Mouse (Mus musculus) MEL (cell line): Measurements from ENCODE around the gene Pgpep1. TPM values are rescaled to one million over a fixed set of nuclear protein-coding genes. Genes with fewer than 3 reads are reported as not detected.
A peak's percentile ranks its signal among the peaks of the same experiment; 100 is the strongest.

Experiments used
- DNase-seq: peaks from one replicate; pipeline ENCODE4 v3.0.0; 2011; ENCODE audit warnings: low read depth, low spot score
- H3K27ac ChIP-seq: 2 replicates; pipeline ENCODE4 v1.5.1; 2012; ENCODE audit warnings: low read depth, mild to moderate bottlenecking, control low read depth, low read length, moderate library complexity; ENCODE audit not compliant: control insufficient read depth
- H3K27me3 ChIP-seq, 2 experiments: fragments of 150-350 bp in 1 of 2; sonication (generic) in 1 of 2; 2 replicates each; pipeline ENCODE4 v1.6.1; 2012; ENCODE audit warnings: low read length in 2 of 2, mild to moderate bottlenecking in 2 of 2, improper control_type of control experiment in 1 of 2, moderate library complexity in 1 of 2; ENCODE audit not compliant: insufficient read depth in 2 of 2, control insufficient read depth in 1 of 2
- H3K36me3 ChIP-seq, 2 experiments: 2 replicates each; pipeline ENCODE4 v1.6.1; 2012 to 2014; ENCODE audit warnings: low read length in 2 of 2, improper control_type of control experiment in 1 of 2, inconsistent platforms in 1 of 2, mild to moderate bottlenecking in 1 of 2; ENCODE audit not compliant: insufficient read depth in 2 of 2, control insufficient read depth in 1 of 2
- H3K4me1 ChIP-seq, 2 experiments: fragments of 150-350 bp in 1 of 2; sonication (generic) in 1 of 2; 2 replicates each; pipeline ENCODE4 v1.6.1; 2012; ENCODE audit warnings: low read length in 2 of 2, improper control_type of control experiment in 1 of 2, mild to moderate bottlenecking in 1 of 2; ENCODE audit not compliant: insufficient read depth in 2 of 2, control insufficient read depth in 1 of 2
- H3K4me3 ChIP-seq, 2 experiments: fragments of 150-350 bp in 1 of 2; sonication (generic) in 1 of 2; 2 replicates each; pipeline ENCODE4 v1.5.1; 2012; ENCODE audit warnings: low read depth in 2 of 2, low read length in 2 of 2, mild to moderate bottlenecking in 2 of 2, moderate library complexity in 2 of 2, control low read depth in 1 of 2, improper control_type of control experiment in 1 of 2; ENCODE audit not compliant: control insufficient read depth in 1 of 2, insufficient read depth in 1 of 2
- H3K79me2 ChIP-seq: 2 replicates; pipeline ENCODE4 v1.6.1; 2012; ENCODE audit warnings: mild to moderate bottlenecking, low read length, moderate library complexity; ENCODE audit not compliant: control insufficient read depth, poor library complexity, insufficient read depth
- H3K9ac ChIP-seq: 2 replicates; pipeline ENCODE4 v1.6.1; 2012; ENCODE audit warnings: low read depth, mild to moderate bottlenecking, control low read depth, low read length, moderate library complexity; ENCODE audit not compliant: control insufficient read depth, poor library complexity, severe bottlenecking
- H3K9me3 ChIP-seq: fragments of 150-350 bp; sonication (generic); replicated peaks from 2 replicates; pipeline ENCODE4 v1.6.1; 2012; ENCODE audit warnings: mild to moderate bottlenecking, low read length, improper control_type of control experiment, moderate library complexity; ENCODE audit not compliant: insufficient read depth
- BHLHE40 ChIP-seq: IDR thresholded peaks from 2 replicates; pipeline ENCODE4 v1.6.1; 2012; ENCODE audit warnings: low read depth, mild to moderate bottlenecking, inconsistent platforms, low read length, improper control_type of control experiment, borderline replicate concordance
- CHD1 ChIP-seq: IDR thresholded peaks from 2 replicates; pipeline ENCODE4 v1.6.1; 2012; ENCODE audit warnings: low read depth, mild to moderate bottlenecking, inconsistent platforms, low read length, improper control_type of control experiment
- CHD2 ChIP-seq: IDR thresholded peaks from 2 replicates; pipeline ENCODE4 v1.6.1; 2011; ENCODE audit warnings: low read length, improper control_type of control experiment
- E2F4 ChIP-seq: IDR thresholded peaks from 2 replicates; pipeline ENCODE4 v1.6.1; 2011; ENCODE audit warnings: low read depth, low read length, improper control_type of control experiment, borderline replicate concordance
- EP300 ChIP-seq, 2 experiments: IDR thresholded peaks; 2 replicates each; pipeline ENCODE4 v1.6.1; 2011; ENCODE audit warnings: improper control_type of control experiment in 2 of 2, low read length in 2 of 2, low read depth in 1 of 2, mild to moderate bottlenecking in 1 of 2
- ETS1 ChIP-seq: IDR thresholded peaks from 2 replicates; pipeline ENCODE4 v1.6.1; 2012; ENCODE audit warnings: low read depth, mild to moderate bottlenecking, inconsistent platforms, low read length, improper control_type of control experiment, moderate library complexity
- GATA1 ChIP-seq: IDR thresholded peaks from 2 replicates; pipeline ENCODE4 v1.6.1; 2011; ENCODE audit warnings: low read depth, low read length, improper control_type of control experiment
- HCFC1 ChIP-seq: IDR thresholded peaks from 2 replicates; pipeline ENCODE4 v1.6.1; 2012; ENCODE audit warnings: low read depth, mild to moderate bottlenecking, inconsistent platforms, low read length, improper control_type of control experiment, moderate library complexity
- KAT2A ChIP-seq: conservative IDR thresholded peaks from 2 replicates; pipeline ENCODE4 v1.6.1; 2012; ENCODE audit warnings: low read depth, low read length, improper control_type of control experiment, inconsistent platforms
- MAX ChIP-seq: IDR thresholded peaks from 2 replicates; pipeline ENCODE4 v1.6.1; 2011; ENCODE audit warnings: low read length, improper control_type of control experiment
- MAZ ChIP-seq: IDR thresholded peaks from 2 replicates; pipeline ENCODE4 v1.6.1; 2012; ENCODE audit warnings: low read depth, mild to moderate bottlenecking, inconsistent platforms, low read length, improper control_type of control experiment
- MEF2A ChIP-seq: IDR thresholded peaks from 2 replicates; pipeline ENCODE4 v1.6.1; 2014; ENCODE audit warnings: low read depth, mild to moderate bottlenecking, inconsistent platforms, low read length, improper control_type of control experiment; ENCODE audit not compliant: poor library complexity, insufficient replicate concordance, severe bottlenecking; ENCODE audit errors: extremely low read depth
- MXI1 ChIP-seq: IDR thresholded peaks from 2 replicates; pipeline ENCODE4 v1.6.1; 2011; ENCODE audit warnings: mild to moderate bottlenecking, low read depth, low read length, improper control_type of control experiment
- MYC ChIP-seq: IDR thresholded peaks from 2 replicates; pipeline ENCODE4 v1.6.1; 2011; ENCODE audit warnings: low read depth, mild to moderate bottlenecking, low read length, improper control_type of control experiment, moderate library complexity
- NELFE ChIP-seq: IDR thresholded peaks from 2 replicates; pipeline ENCODE4 v1.6.1; 2011; ENCODE audit warnings: low read depth, low read length, improper control_type of control experiment
- POLR2AphosphoS2 ChIP-seq: IDR thresholded peaks from 2 replicates; pipeline ENCODE4 v1.6.1; 2011; ENCODE audit warnings: low read length, improper control_type of control experiment
- RCOR1 ChIP-seq: IDR thresholded peaks from 2 replicates; pipeline ENCODE4 v1.6.1; 2012; ENCODE audit warnings: low read depth, mild to moderate bottlenecking, inconsistent platforms, low read length, improper control_type of control experiment
- SIN3A ChIP-seq: IDR thresholded peaks from 2 replicates; pipeline ENCODE4 v1.6.1; 2012; ENCODE audit warnings: low read length, improper control_type of control experiment, inconsistent platforms
- SMC3 ChIP-seq: IDR thresholded peaks from 2 replicates; pipeline ENCODE4 v1.6.1; 2011; ENCODE audit warnings: low read depth, low read length, improper control_type of control experiment
- TAL1 ChIP-seq: IDR thresholded peaks from 2 replicates; pipeline ENCODE4 v1.6.1; 2012; ENCODE audit warnings: mild to moderate bottlenecking, inconsistent platforms, low read length, moderate library complexity, mixed read lengths
- TBP ChIP-seq: IDR thresholded peaks from 2 replicates; pipeline ENCODE4 v1.8.0; 2011; ENCODE audit warnings: low read depth, low read length, improper control_type of control experiment
- TCF12 ChIP-seq: IDR thresholded peaks from 2 replicates; pipeline ENCODE4 v1.6.1; 2014; ENCODE audit warnings: low read depth, mild to moderate bottlenecking, inconsistent platforms, low read length, improper control_type of control experiment, moderate library complexity
- UBTF ChIP-seq: IDR thresholded peaks from 2 replicates; pipeline ENCODE4 v1.6.1; 2012; ENCODE audit warnings: low read depth, mild to moderate bottlenecking, inconsistent platforms, low read length, improper control_type of control experiment, moderate library complexity, borderline replicate concordance; ENCODE audit not compliant: insufficient read depth
- ZC3H11A ChIP-seq: IDR thresholded peaks from 2 replicates; pipeline ENCODE4 v1.6.1; 2012; ENCODE audit warnings: low read depth, mild to moderate bottlenecking, inconsistent platforms, low read length, improper control_type of control experiment
- ZKSCAN1 ChIP-seq: IDR thresholded peaks from 2 replicates; pipeline ENCODE4 v1.6.1; 2012; ENCODE audit warnings: low read depth, mild to moderate bottlenecking, inconsistent platforms, low read length, improper control_type of control experiment, moderate library complexity
- ZMIZ1 ChIP-seq: IDR thresholded peaks from 2 replicates; pipeline ENCODE4 v1.6.1; 2012; ENCODE audit warnings: low read depth, mild to moderate bottlenecking, inconsistent platforms, low read length, improper control_type of control experiment, moderate library complexity
- ZNF384 ChIP-seq: IDR thresholded peaks from 2 replicates; pipeline ENCODE4 v1.6.1; 2012; ENCODE audit warnings: low read depth, mild to moderate bottlenecking, inconsistent platforms, low read length, improper control_type of control experiment
- polyA plus RNA-seq, 2 experiments: library from polyadenylated mRNA; stranded (reverse) in 1 of 2; unstranded in 1 of 2; fragments of >175 nt in 1 of 2; fragments of >200 nt in 1 of 2; gene quantifications; 2 replicates each; pipeline versions ENCODE4 v1.2.1 to v1.2.4; 2012; ENCODE audit warnings: low replicate concordance in 2 of 2, low read depth in 1 of 2; ENCODE audit not compliant: insufficient read length in 2 of 2, insufficient read depth in 1 of 2, missing spikeins in 1 of 2
- total RNA-seq: library from RNA; depleted of rRNA; stranded (reverse); fragments of 300-350 nt; gene quantifications from 2 replicates; pipeline ENCODE4 v1.2.3, GENCODE M21; 2012

Gene Pgpep1
- total and polyA plus RNA-seq, 3 experiments: 12.6 to 19.5 TPM; not detected in 1

- H3K27me3 ChIP-seq: no peaks in the 10 kb centered on the region
- peak overlapping the region; percentile 36 for H3K27ac ChIP-seq
- DNase-seq: peak; percentile 32
- H3K9me3 ChIP-seq: no peaks in the 10 kb centered on the region
- peak overlapping the region; percentile 37 for H3K9ac ChIP-seq
- H3K4me1 ChIP-seq: peaks cover 10 to 29% of the 10 kb centered on the region in 2 experiments
- H3K4me3 ChIP-seq: no peak overlapping the region; a peak in 1 of 4 replicates
- H3K36me3 ChIP-seq: peaks cover 0 to 4% of the 10 kb centered on the region in 2 experiments; a peak in 2 of 4 replicates
- peaks cover 11% of the 10 kb centered on the region; the same call in 1 of the 2 replicates for H3K79me2 ChIP-seq
- TF ChIP-seq HCFC1 (no peak), MXI1 (no peak), POLR2AphosphoS2 (no peak), TAL1 (no peak), ZKSCAN1 (no peak)
These were observed 36.8 kb upstream of the Pgpep1 start for GRCm38 (mm10) chr8:70696946-70697345.

DNA sequence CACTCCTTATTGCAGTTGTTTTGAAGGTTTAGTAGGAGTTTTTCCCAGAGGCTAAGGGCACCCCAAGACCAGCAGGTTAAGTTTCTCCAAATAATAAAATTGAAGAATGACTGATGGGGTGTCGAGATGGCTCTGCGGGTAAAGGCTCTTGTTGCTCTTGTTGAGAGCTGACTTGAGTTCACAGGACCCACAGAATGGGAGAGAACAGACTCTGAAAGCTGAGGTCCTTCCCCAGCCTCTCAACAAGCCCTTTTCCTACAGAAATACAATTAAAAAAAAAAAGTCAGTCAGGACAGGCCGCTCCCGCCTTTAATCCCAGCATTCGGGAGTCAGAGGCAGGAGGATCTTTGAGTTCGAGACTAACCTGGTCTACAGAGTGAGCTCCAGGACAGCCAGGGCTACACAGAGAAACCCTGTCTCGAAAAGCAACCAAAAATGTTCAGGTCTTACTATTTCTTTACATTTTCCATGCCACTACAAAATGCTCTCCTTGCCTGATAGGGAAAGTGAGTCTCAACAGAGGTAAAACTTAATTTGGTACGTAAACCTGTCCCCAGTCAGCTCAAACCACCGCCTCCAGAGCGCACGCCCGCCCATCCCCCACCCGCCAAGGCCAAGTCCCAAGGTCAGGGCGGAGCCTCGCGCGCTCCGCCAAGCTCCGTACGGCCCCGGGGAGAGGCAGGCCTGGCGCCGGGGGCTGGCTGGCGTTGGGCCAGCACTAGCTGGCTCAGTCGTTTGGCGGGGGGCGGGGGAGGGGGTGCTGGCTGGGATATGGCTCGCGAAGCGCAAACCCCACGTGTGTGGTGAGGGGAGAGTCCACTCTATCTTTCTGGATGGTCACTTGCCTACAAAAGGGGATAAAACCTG lies 36.1 kb upstream of the Pgpep1 start:
- DNase-seq: peak; percentile 85
- H3K9me3 ChIP-seq: no peaks in the 10 kb centered on the region
- H3K79me2 ChIP-seq: peaks cover 11% of the 10 kb centered on the region; the same call in 1 of the 2 replicates
- H3K27ac ChIP-seq: peak overlapping the region; percentile 63
- H3K36me3 ChIP-seq: peaks cover 0 to 4% of the 10 kb centered on the region in 2 experiments; a peak in 2 of 4 replicates
- H3K4me1 ChIP-seq: peaks cover 10 to 29% of the 10 kb centered on the region in 2 experiments
- peak overlapping the region; percentile 41 to 68 for H3K4me3 ChIP-seq
- no peak for TF ChIP-seq E2F4
- peak; percentile 15 to 39; a peak in 1 of 4 replicates for TF ChIP-seq EP300 (IDR thresholded peaks at IDR 0.05; ENCODE audit: low read depth in 1 of 2, low read length in 2 of 2)
- peak; percentile 35; the same call in 1 of the 2 replicates for TF ChIP-seq POLR2AphosphoS2
- TF ChIP-seq HCFC1: peak; percentile 63
- no peak; the same call in 1 of the 2 replicates for TF ChIP-seq TBP
- peak; percentile 49 for TF ChIP-seq NELFE
- no peak for TF ChIP-seq ZMIZ1
- no peak for TF ChIP-seq UBTF
- no peak for TF ChIP-seq SMC3
- peak; percentile 66 for TF ChIP-seq ETS1
- no peak for TF ChIP-seq MEF2A
- TF ChIP-seq KAT2A: no peak
- 0 out of 2 replicates have a peak, but pooled peaks have one; percentile 30 for TF ChIP-seq RCOR1
- 0 out of 2 replicates have a peak, but pooled peaks have one; percentile 23 for TF ChIP-seq MXI1
- peak; percentile 55 for TF ChIP-seq CHD2
- 0 out of 2 replicates have a peak, but pooled peaks have one; percentile 28 for TF ChIP-seq CHD1
- peak; percentile 40; the same call in 1 of the 2 replicates for TF ChIP-seq MAZ
- 0 out of 2 replicates have a peak, but pooled peaks have one; percentile 24 for TF ChIP-seq BHLHE40
- peak; percentile 38; the same call in 1 of the 2 replicates for TF ChIP-seq ZNF384
- no peak for TF ChIP-seq GATA1
- 0 out of 2 replicates have a peak, but pooled peaks have one; percentile 14 for TF ChIP-seq MYC
- peak; percentile 34; the same call in 1 of the 2 replicates for TF ChIP-seq TCF12
- TF ChIP-seq TAL1: no peak
- TF ChIP-seq MAX: no peak
- TF ChIP-seq SIN3A: peak; percentile 73; the same call in 1 of the 2 replicates
- no peak for TF ChIP-seq ZC3H11A
- H3K9ac ChIP-seq: peak overlapping the region; percentile 74
- no peaks in the 10 kb centered on the region for H3K27me3 ChIP-seq
